Mouse (Mus musculus): Measurements from ENCODE around the gene Prr12. TPM values are rescaled to one million over a fixed set of nuclear protein-coding genes. Genes with fewer than 3 reads are reported as not detected.

Prr12 gene
- polyA plus RNA-seq, 1 experiment = 14.3 TPM

- Histone ChIP-seq H3K27ac (ENCODE audit: control insufficient read depth, insufficient read depth, low read depth, low read length, poor library complexity) (no peak overlapping the region), H3K4me3 (replicated peaks; ENCODE audit: control insufficient read depth, low read depth, low read length) (no peak overlapping the region), H3K4me1 (ENCODE audit: control insufficient read depth, insufficient read depth, low read length) (no peaks in the 10 kb centered on the region)
- WGBS = 70% methylated on average over 12 of the region's 12 CpGs
- TF ChIP-seq POLR2A (IDR thresholded peaks at IDR 0.05; ENCODE audit: borderline replicate concordance, control insufficient read depth, low read depth, low read length) (no peak), CTCF (IDR thresholded peaks at IDR 0.05; ENCODE audit: control insufficient read depth, insufficient read depth, low read length) (no peak)
These were observed 40.3 kb upstream of the Prr12 start for GRCm38 (mm10) chr7:45092828-45093515.

DNA sequence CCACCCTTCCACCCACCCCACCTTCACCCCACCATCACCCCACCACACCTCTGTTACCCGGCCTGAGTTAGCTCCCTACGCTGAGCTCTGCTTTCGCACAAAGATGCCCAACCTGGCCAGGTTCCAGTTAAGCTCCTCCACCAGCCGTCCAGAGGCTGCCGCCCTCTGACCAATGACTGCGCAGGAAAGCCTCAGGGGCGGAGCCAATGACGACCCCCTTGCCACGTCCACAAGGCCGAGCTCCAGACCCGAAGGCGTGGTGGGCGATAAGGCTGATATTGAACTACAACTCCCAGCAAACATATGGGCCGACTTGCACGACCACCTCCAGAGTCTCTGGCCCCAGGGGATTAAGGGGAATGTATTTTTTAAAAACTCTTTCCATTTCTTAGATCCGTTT, 39.4 kb upstream of the Prr12 start, which contains the start of gene Rcn3:
Rcn3 (minus strand) TSS at position 174 of the 400 bp plus-strand sequence.
- no peak for TF ChIP-seq CTCF (IDR thresholded peaks at IDR 0.05; ENCODE audit: control insufficient read depth, insufficient read depth, low read length)
- peak; percentile 27; the same call in 1 of the 2 replicates for TF ChIP-seq POLR2A (IDR thresholded peaks at IDR 0.05; ENCODE audit: borderline replicate concordance, control insufficient read depth, low read depth, low read length)
- under 1% methylated on average over 16 of the region's 16 CpGs for WGBS
- Histone ChIP-seq H3K4me1 (ENCODE audit: control insufficient read depth, insufficient read depth, low read length) (no peaks in the 10 kb centered on the region), H3K27ac (ENCODE audit: control insufficient read depth, insufficient read depth, low read depth, low read length, poor library complexity) (no peak within 1 kb of the TSS), H3K4me3 (replicated peaks; ENCODE audit: control insufficient read depth, low read depth, low read length) (peak within 1 kb of the TSS; percentile 31)

DNA sequence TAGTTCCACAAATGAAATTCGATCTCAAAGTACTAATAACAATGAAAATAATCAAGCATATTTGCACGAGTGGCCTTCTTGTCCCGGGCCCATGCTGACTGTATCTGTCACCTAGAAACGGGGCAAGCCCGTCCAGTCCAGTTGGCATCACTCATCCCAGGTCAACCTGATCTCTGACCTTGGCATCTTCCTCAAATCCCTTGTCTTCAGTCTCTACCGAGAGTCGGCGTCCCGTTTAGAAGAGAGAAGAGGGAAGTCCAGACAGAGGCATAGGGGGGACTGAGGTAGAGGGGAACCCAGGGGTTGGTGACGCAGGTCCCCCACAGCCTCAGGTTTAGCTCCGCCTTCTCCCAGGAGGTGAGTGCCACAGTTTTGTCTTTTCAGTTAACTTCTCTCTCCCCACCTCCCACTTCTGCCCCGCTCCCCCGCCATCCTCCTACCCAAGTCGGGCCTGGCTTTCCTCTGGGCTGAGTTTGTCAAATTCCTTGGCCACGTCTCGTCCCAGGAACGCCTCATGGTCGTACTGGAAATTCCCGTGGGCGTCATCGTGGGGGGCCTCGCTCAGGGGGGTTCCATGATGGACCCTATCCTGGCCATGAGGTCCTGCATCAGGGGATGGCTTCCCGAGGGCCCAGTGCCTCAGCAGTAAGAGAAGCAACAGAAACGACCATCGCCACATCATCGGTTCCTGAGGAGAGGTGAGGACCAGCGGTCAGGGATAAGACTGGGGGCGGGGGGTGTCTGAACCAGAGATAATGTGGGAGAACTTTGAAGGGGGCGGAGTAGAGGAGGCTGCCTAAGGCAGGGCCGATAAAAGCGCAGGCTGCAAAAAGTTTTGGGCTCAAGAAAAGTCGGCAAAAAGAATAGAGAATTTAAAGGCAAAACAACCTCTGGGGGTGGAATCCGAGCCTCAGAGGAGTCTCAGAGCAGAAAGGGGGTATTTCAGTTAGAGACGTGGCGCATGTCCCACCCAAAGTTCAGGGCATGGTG, 38.6 kb upstream of the Prr12 start:
- Histone ChIP-seq H3K4me3 (replicated peaks; ENCODE audit: control insufficient read depth, low read depth, low read length) (peak overlapping the region; percentile 12), H3K27ac (ENCODE audit: control insufficient read depth, insufficient read depth, low read depth, low read length, poor library complexity) (no peak overlapping the region), H3K4me1 (ENCODE audit: control insufficient read depth, insufficient read depth, low read length) (no peaks in the 10 kb centered on the region)
- WGBS = 7% methylated on average over 35 of the region's 35 CpGs
- TF ChIP-seq CTCF (IDR thresholded peaks at IDR 0.05; ENCODE audit: control insufficient read depth, insufficient read depth, low read length) (no peak), POLR2A (IDR thresholded peaks at IDR 0.05; ENCODE audit: borderline replicate concordance, control insufficient read depth, low read depth, low read length) (no peak)

DNA sequence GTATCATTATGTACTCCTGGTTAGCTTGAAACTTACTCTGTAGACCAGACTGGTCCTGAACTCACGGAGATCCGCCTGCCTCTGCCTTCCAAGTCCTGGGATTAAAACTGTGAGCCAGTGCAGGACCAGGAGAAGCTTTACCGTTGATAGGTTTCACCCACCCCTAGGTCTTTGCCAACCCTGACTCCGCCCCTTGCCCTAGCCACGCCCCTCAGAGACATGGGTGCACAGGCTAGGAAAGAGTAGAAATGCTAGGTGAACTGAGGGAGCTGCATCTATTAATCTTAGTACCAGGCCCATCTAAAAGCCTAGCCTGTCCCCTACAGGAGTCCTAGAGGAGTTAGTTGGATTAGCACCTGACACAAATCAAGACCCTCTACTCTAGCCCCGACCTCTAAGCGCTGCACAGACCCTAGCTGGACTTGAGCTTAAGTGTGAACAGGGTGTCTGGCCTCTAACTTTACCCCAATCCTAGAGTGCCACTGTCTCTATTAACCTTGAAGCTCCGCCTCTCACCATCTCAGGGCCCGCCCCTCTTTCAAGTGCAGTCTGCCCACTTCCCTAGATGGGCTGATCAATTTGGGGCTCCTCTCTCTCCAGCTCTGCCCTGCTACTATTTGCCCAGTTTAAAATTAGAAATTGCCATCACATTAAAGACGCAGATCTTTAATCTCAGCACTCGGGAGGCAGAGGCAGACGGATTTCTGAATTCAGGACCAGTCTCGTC, 37.7 kb upstream of the Prr12 start:
- 51% methylated on average over 13 of the region's 13 CpGs for WGBS
- Histone ChIP-seq H3K4me1 (ENCODE audit: control insufficient read depth, insufficient read depth, low read length) (no peaks in the 10 kb centered on the region), H3K27ac (ENCODE audit: control insufficient read depth, insufficient read depth, low read depth, low read length, poor library complexity) (no peak overlapping the region), H3K4me3 (replicated peaks; ENCODE audit: control insufficient read depth, low read depth, low read length) (no peak overlapping the region)
- TF ChIP-seq POLR2A (IDR thresholded peaks at IDR 0.05; ENCODE audit: borderline replicate concordance, control insufficient read depth, low read depth, low read length) (no peak), CTCF (IDR thresholded peaks at IDR 0.05; ENCODE audit: control insufficient read depth, insufficient read depth, low read length) (no peak)

DNA sequence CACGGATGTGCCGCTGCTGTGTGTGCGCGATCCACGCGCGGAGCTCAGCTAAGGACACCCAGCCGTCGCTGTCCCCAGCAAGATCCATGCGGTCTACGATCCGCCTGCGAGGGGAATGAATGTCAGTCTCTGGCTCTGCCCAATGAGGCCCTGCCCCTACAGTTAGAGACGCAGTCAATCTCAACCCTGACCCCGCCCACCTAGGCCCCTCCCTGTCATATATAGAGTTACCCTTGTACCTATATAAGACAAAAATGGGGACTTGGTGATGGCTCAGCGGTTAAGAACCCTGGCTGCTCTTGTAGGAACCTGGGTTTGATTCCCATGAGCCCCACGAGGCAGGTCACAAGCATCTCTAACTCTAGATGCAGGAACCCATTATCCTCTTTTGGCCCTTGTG, 35.9 kb upstream of the Prr12 start:
- TF ChIP-seq POLR2A (IDR thresholded peaks at IDR 0.05; ENCODE audit: borderline replicate concordance, control insufficient read depth, low read depth, low read length) (no peak), CTCF (IDR thresholded peaks at IDR 0.05; ENCODE audit: control insufficient read depth, insufficient read depth, low read length) (no peak)
- no peak overlapping the region for H3K4me3 ChIP-seq (replicated peaks; ENCODE audit: control insufficient read depth, low read depth, low read length)
- H3K4me1 ChIP-seq (ENCODE audit: control insufficient read depth, insufficient read depth, low read length) = no peaks in the 10 kb centered on the region
- no peak overlapping the region for H3K27ac ChIP-seq (ENCODE audit: control insufficient read depth, insufficient read depth, low read depth, low read length, poor library complexity)
- WGBS = 93% methylated on average over 17 of the region's 17 CpGs

- Histone ChIP-seq H3K4me1 (ENCODE audit: control insufficient read depth, insufficient read depth, low read length) (peaks cover 3% of the 10 kb centered on the region; the same call in 1 of the 2 replicates), H3K4me3 (replicated peaks; ENCODE audit: control insufficient read depth, low read depth, low read length) (no peak overlapping the region), H3K27ac (ENCODE audit: control insufficient read depth, insufficient read depth, low read depth, low read length, poor library complexity) (no peak overlapping the region)
- TF ChIP-seq CTCF (IDR thresholded peaks at IDR 0.05; ENCODE audit: control insufficient read depth, insufficient read depth, low read length) (peak; percentile 54; the same call in 1 of the 2 replicates), POLR2A (IDR thresholded peaks at IDR 0.05; ENCODE audit: borderline replicate concordance, control insufficient read depth, low read depth, low read length) (no peak)
- WGBS = 75% methylated on average over 4 of the region's 4 CpGs
These were observed 33.4 kb upstream of the Prr12 start for GRCm38 (mm10) chr7:45086084-45086483.

- Histone ChIP-seq H3K4me3 (replicated peaks; ENCODE audit: control insufficient read depth, low read depth, low read length) (peak overlapping the region; percentile 50), H3K27ac (ENCODE audit: control insufficient read depth, insufficient read depth, low read depth, low read length, poor library complexity) (peak overlapping the region; percentile 53), H3K4me1 (ENCODE audit: control insufficient read depth, insufficient read depth, low read length) (peaks cover 3% of the 10 kb centered on the region; the same call in 1 of the 2 replicates)
- TF ChIP-seq CTCF (IDR thresholded peaks at IDR 0.05; ENCODE audit: control insufficient read depth, insufficient read depth, low read length) = no peak
- 0 out of 2 replicates have a peak, but pooled peaks have one; percentile 37 for TF ChIP-seq POLR2A (IDR thresholded peaks at IDR 0.05; ENCODE audit: borderline replicate concordance, control insufficient read depth, low read depth, low read length)
- 35% methylated on average over 22 of the region's 22 CpGs for WGBS
These were observed 30.7 kb upstream of the Prr12 start for GRCm38 (mm10) chr7:45083300-45083890.
